Mouse (Mus musculus) adrenal gland, postnatal 4 days (tissue): ENCODE data around the gene Wdr1. TPM values are rescaled to one million over a fixed set of nuclear protein-coding genes. Genes with fewer than 3 reads are reported as not detected.

Experiments used
- DNase-seq, 2 experiments: peaks; one replicate each; pipeline ENCODE4 v3.0.0; 2021 to 2022; ENCODE audit warnings: low spot score in 2 of 2, mixed read lengths in 2 of 2
- total RNA-seq, 2 experiments: library from RNA; stranded (reverse); gene quantifications; 2 replicates each; pipeline ENCODE4 v1.2.3; 2021

Gene Wdr1
- total RNA-seq, 2 experiments from 2014 or later = 128 to 133 TPM

GRCm38 (mm10) chr5:38547375-38547774 is 15.6 kb downstream of the Wdr1 start:
- no peak for DNase-seq

- no peak for DNase-seq
Observed at GRCm38 (mm10) chr5:38544423-38545415, 18.3 kb downstream of the Wdr1 start.

GRCm38 (mm10) chr5:38543496-38544217 is 19.4 kb downstream of the Wdr1 start:
- no peak for DNase-seq

GRCm38 (mm10) chr5:38541728-38542127 is 21.3 kb downstream of the Wdr1 start:
- DNase-seq = no peak

- DNase-seq = no peak
Observed at GRCm38 (mm10) chr5:38540898-38541297, 22.1 kb downstream of the Wdr1 start.

GRCm38 (mm10) chr5:38538508-38538907 is 24.5 kb downstream of the Wdr1 start:
- DNase-seq = no peak

- DNase-seq = no peak
Observed at GRCm38 (mm10) chr5:38537845-38538244, 25.2 kb downstream of the Wdr1 start.

GRCm38 (mm10) chr5:38536822-38537221 is 26.2 kb downstream of the Wdr1 start:
- no peak for DNase-seq

GRCm38 (mm10) chr5:38532084-38532483 is 30.9 kb downstream of the Wdr1 start:
- DNase-seq = no peak

- DNase-seq = no peak
Observed at GRCm38 (mm10) chr5:38529724-38530428, 33.1 kb downstream of the Wdr1 start.

- no peak for DNase-seq
Observed at GRCm38 (mm10) chr5:38522977-38523376, 40.0 kb downstream of the Wdr1 start.

- DNase-seq = no peak
Observed at GRCm38 (mm10) chr5:38520838-38521237, 42.2 kb downstream of the Wdr1 start.

GRCm38 (mm10) chr5:38516267-38516666 is 46.8 kb downstream of the Wdr1 start:
- no peak for DNase-seq

- no peak for DNase-seq
Observed at GRCm38 (mm10) chr5:38512991-38513390, 50.0 kb downstream of the Wdr1 start.

GRCm38 (mm10) chr5:38509568-38509967 is 53.5 kb downstream of the Wdr1 start:
- DNase-seq = no peak

GRCm38 (mm10) chr5:38505435-38505765 is 57.6 kb downstream of the Wdr1 start:
- no peak for DNase-seq

GRCm38 (mm10) chr5:38504747-38505434 is 58.1 kb downstream of the Wdr1 start:
- no peak for DNase-seq

GRCm38 (mm10) chr5:38504116-38504515 is 58.9 kb downstream of the Wdr1 start:
- DNase-seq = no peak

- no peak for DNase-seq
Observed at GRCm38 (mm10) chr5:38502992-38503391, 60.0 kb downstream of the Wdr1 start, which contains the start of gene Slc2a9. Gene Slc2a9, minus strand, starts transcription at chr5:38503143.

- DNase-seq = no peak
Observed at GRCm38 (mm10) chr5:38500043-38500442, 63.0 kb downstream of the Wdr1 start.

GRCm38 (mm10) chr5:38499316-38499811 is 63.7 kb downstream of the Wdr1 start:
- DNase-seq = no peak
